Mouse (Mus musculus) cerebellum, postnatal 14 days (tissue): ENCODE results near the gene Gm5072.
"Not testable (repeated sequence)": the region's sequence is repeated elsewhere in the genome, so short reads cannot be mapped to it uniquely, and the experiment has no call there.

Experiments used
- DNase-seq, 2 experiments: peaks; one replicate each; pipeline ENCODE4 v3.0.0; 2021; ENCODE audit warnings: mixed read lengths in 2 of 2

The Gm5072 gene

GRCm38 (mm10) chrX:91392200-91392599, at the start of gene Gm5072:
Gene Gm5072, plus strand, starts transcription at chrX:91392500.
- DNase-seq = not testable (repeated sequence)
